Mouse (Mus musculus): Measurements from ENCODE around the gene Cpn2. TPM values are rescaled to one million over a fixed set of nuclear protein-coding genes. Genes with fewer than 3 reads are reported as not detected.

The Cpn2 gene
- 3.6 and 3.7 TPM in 2 replicates for polyA plus RNA-seq (2015; fragmentation: Nextera tagmentation; extraction: Ambion mirVana)

DNA sequence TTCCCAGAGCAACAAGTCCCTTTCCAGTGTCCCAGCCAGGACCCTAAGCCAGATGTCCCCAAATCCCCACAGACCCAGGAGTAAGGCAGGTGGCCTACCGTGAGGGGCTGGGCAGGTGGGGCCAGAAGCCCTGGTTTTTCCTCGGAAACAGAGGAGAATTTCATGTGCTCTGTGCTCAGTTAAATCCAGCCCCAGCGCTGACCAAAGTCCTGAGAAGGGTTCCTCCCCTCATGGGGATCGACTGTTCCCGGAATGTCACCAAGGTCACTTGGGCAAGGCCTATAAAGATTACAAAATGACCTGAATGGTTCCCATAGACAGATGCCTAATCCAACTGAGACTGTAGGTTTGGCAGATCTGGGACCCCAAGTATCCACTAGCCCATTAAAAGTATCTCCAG lies at the start of gene Cpn2:
Cpn2 (minus strand) TSS at position 141 of the 400 bp plus-strand sequence.
- Histone ChIP-seq H3K27me3 (no peaks in the 10 kb centered on the region), H3K9me3 (replicated peaks) (no peaks in the 10 kb centered on the region), H3K9ac (peak within 1 kb of the TSS; percentile 39; the same call in 1 of the 2 replicates), H3K4me3 (replicated peaks) (peak within 1 kb of the TSS; percentile 42), H3K36me3 (replicated peaks) (no peaks in the 10 kb centered on the region), H3K4me2 (peak within 1 kb of the TSS; percentile 52), H3K4me1 (replicated peaks) (0 out of 2 replicates have a peak, but pooled peaks cover 2% of the 10 kb centered on the region), H3K27ac (replicated peaks) (peak within 1 kb of the TSS; percentile 66)
- WGBS (ENCODE audit: insufficient replicate concordance) = 58% methylated on average over 5 of the region's 5 CpGs
- ATAC-seq (ENCODE audit: insufficient read depth) = peak; percentile 51; the same call in 1 of the 2 replicates

DNA sequence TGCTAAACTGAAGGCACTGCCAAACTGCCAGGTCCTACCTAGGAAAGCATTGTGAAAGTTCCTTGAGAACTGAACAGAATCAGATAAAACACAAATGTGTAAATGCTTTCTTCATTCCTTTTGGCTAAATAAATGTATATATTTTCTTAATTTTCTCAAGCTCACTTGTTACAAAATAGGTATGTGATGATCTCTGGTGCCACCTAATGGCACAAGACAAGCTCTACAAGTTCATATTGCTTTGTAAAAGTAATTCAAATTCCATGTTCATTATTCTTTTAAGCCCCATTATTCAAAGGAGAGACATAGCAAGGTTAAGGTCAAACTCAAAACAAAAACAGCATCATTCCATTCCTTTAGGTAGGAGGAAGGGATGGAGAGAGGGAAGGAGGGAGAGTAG lies 46.9 kb upstream of the Cpn2 start:
- Histone ChIP-seq H3K27ac (replicated peaks) (no peak overlapping the region), H3K9ac (no peak overlapping the region), H3K27me3 (peaks cover 18% of the 10 kb centered on the region), H3K4me2 (no peak overlapping the region), H3K36me3 (replicated peaks) (peaks cover 41% of the 10 kb centered on the region), H3K4me3 (replicated peaks) (no peak overlapping the region), H3K9me3 (replicated peaks) (no peaks in the 10 kb centered on the region), H3K4me1 (replicated peaks) (peaks cover 19% of the 10 kb centered on the region)
- no peak for ATAC-seq (ENCODE audit: insufficient read depth)

DNA sequence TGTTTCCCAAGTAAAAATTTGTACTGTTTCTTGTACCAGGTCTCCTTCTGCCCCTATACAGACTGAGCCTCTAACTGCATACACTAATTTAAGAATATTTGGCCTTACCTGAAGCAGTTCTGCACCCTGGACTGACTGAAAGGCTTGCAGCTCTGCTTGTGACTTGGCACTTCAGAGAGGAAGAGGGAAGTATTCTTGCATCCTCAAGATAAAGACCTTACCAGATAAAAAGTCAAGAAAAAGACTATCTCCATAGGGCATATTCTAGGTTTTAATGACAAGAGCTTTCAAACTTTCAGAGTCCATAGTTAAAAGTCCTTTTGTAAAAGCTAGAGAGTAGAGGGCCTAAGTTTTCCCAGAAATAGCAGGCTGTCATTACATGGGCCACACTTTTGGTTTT lies 43.3 kb upstream of the Cpn2 start, which contains the start of gene Gp5:
Gp5 (minus strand) TSS at position 133 of the 400 bp plus-strand sequence.
- peak; percentile 64 for ATAC-seq (ENCODE audit: insufficient read depth)

DNA sequence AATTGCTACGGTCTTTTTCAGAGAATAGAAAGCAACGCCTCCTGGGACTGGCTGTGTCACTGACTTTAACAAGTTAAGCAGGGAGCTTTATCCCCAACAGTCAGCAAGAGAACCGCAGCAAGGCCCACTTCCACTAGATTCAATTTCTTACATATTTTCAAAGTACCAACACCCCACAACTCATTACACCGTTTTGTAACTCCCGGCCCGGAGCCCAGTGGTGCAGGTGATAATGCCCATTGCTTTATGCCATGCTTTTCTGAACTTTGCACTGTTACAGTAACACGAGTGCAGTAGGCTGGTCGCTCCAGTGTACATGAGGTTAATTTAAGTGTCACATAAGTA lies 42.8 kb upstream of the Cpn2 start:
- 20% methylated on average over 8 of the region's 8 CpGs for WGBS (ENCODE audit: insufficient replicate concordance)
- H3K27ac ChIP-seq (replicated peaks) = no peak overlapping the region

More for the DNA sequence above, 43.3 kb upstream of the Cpn2 start, which contains the start of gene Gp5:
- peaks cover 48% of the 10 kb centered on the region for H3K27me3 ChIP-seq
- peaks cover 11% of the 10 kb centered on the region for H3K36me3 ChIP-seq (replicated peaks)
- no peak within 1 kb of the TSS for H3K27ac ChIP-seq (replicated peaks)
- peaks cover 31% of the 10 kb centered on the region for H3K4me1 ChIP-seq (replicated peaks)
- no peak within 1 kb of the TSS for H3K9ac ChIP-seq
- peak within 1 kb of the TSS; percentile 59 for H3K4me3 ChIP-seq (replicated peaks)
- peak within 1 kb of the TSS; percentile 92 for H3K4me2 ChIP-seq
- H3K9me3 ChIP-seq (replicated peaks) = no peaks in the 10 kb centered on the region

DNA sequence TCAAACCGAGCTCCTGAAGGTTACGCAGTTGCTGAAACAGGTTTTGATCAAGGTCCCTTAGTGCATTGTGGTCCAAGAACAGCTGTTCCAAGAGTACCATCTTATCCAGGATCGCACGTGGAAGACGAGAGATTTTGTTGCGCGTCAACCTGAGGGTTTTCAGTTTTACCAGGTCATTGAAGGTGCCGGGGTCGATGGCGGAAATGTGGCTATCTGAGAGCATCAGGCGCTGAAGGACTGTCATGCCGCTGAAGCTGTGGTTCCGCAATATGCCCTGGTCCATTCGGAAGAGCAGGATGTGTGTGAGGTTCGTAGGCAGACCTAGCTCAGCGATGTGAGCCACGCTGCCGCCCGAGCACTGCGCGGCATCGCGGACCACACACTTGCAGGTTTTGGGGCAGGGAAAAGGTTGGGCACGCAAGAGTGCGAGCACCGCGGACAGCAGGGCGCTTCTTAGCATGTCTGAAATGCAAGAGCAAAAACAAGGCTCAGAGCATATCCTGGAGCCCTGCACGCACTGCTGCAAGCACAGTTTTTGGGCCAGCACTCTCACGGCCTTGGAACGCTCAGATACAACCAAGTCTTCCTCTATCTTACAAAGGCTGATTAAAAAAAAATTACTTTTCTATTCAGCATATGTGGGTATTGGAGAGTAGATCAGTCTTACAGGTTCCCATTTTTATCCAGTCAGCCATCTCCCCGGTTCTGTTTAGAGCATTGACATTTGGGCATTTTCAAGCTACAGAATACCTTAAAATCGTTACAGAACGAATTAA lies 42.3 kb upstream of the Cpn2 start:
- Histone ChIP-seq H3K36me3 (replicated peaks) (peaks cover 3% of the 10 kb centered on the region; the same call in 1 of the 2 replicates), H3K27me3 (peaks cover 49% of the 10 kb centered on the region), H3K27ac (replicated peaks) (no peak overlapping the region), H3K4me3 (replicated peaks) (peak overlapping the region; percentile 59), H3K4me2 (peak overlapping the region; percentile 92), H3K9me3 (replicated peaks) (no peaks in the 10 kb centered on the region), H3K4me1 (replicated peaks) (peaks cover 31% of the 10 kb centered on the region), H3K9ac (peak overlapping the region; percentile 32; the same call in 1 of the 2 replicates)
- WGBS (ENCODE audit: insufficient replicate concordance) = 2% methylated on average over 34 of the region's 34 CpGs
- no peak for ATAC-seq (ENCODE audit: insufficient read depth)

More for the DNA sequence above, 42.8 kb upstream of the Cpn2 start:
- no peak overlapping the region for H3K9ac ChIP-seq
- H3K4me1 ChIP-seq (replicated peaks) = peaks cover 31% of the 10 kb centered on the region
- 0 out of 2 replicates have a peak overlapping the region, but pooled peaks have one; percentile 1 for H3K4me3 ChIP-seq (replicated peaks)
- H3K9me3 ChIP-seq (replicated peaks) = no peaks in the 10 kb centered on the region
- peaks cover 8% of the 10 kb centered on the region; the same call in 1 of the 2 replicates for H3K36me3 ChIP-seq (replicated peaks)
- peaks cover 48% of the 10 kb centered on the region for H3K27me3 ChIP-seq
- ATAC-seq (ENCODE audit: insufficient read depth) = no peak
- H3K4me2 ChIP-seq = peak overlapping the region; percentile 92

DNA sequence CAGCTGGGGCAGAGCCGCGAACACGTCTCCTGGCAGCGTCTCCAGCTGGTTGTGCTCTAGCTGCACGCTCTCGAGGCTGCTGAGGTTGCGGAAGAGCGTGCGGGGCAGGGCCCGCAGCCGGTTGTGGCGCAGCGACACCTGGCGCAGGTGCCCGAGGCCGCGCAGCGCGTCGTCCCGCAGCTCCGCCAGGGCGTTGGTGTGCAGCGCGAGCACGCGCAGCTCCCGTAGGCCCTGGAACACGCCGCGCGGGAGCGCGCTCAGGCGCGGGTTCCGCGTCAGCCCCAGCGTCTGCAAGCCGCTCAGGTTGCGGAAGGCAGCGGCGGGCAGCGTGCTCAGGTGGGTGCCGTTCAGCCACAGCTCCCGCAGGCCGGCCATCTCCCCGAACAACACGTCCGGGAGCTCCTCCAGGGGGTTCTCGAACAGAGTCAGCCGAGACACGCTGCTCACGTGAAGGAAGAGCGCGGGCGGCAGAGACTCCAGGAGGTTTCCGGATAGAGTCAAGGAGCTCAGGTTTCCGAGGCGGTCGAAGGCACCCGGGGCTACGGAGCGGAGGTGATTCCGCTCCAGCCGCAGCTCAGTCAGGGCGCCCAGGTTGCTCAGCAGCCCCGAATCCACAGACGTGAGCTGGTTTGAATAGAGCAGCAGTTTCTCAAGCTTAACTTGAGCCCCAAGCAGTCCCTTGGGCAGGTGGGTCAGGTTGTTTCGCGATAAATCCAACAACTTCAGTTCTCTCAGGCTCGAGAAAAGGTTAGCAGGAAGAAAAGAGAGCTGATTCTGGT lies 41.5 kb upstream of the Cpn2 start:
- Histone ChIP-seq H3K4me1 (replicated peaks) (peaks cover 31% of the 10 kb centered on the region), H3K36me3 (replicated peaks) (no peaks in the 10 kb centered on the region), H3K4me3 (replicated peaks) (peak overlapping the region; percentile 59), H3K9ac (peak overlapping the region; percentile 32; the same call in 1 of the 2 replicates), H3K27me3 (peaks cover 55% of the 10 kb centered on the region), H3K4me2 (peak overlapping the region; percentile 92), H3K9me3 (replicated peaks) (no peaks in the 10 kb centered on the region), H3K27ac (replicated peaks) (no peak overlapping the region)
- ATAC-seq (ENCODE audit: insufficient read depth) = peak; percentile 36; the same call in 1 of the 2 replicates
- under 1% methylated on average over 72 of the region's 72 CpGs for WGBS (ENCODE audit: insufficient replicate concordance)

DNA sequence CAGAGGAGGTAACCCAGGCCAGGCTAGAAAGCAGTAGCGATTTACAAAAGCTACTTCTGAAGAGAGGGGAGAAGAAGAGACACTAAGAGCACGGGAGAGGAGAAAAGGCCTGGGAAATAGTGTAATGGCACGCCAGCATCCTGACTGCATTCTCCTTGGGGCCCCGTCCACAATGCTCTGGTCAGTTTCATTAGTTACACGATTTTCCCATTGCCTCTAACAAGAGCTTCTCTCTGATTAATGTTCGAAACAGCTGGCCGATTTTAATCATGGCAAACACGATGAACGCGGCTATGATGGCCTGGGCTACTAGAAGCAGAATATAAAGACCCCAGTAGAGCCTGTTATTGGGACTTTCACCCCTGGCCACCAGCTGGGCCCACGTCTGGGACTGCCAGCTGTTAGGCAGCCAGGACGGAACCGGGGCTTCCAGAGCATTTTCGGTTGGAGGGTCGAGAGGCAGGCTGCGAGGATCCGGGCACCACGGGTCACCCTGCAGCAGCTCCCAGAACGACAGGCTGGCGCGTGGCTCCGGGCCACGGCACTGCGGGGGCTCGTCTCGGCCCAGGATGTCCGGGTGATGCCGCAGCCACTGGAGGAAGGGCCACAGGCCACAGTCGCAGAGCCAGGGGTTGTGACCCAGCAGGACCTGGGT lies 40.8 kb upstream of the Cpn2 start:
- H3K27me3 ChIP-seq = peaks cover 55% of the 10 kb centered on the region
- peak overlapping the region; percentile 59 for H3K4me3 ChIP-seq (replicated peaks)
- ATAC-seq (ENCODE audit: insufficient read depth) = no peak; the same call in 1 of the 2 replicates
- H3K9ac ChIP-seq = peak overlapping the region; percentile 32; the same call in 1 of the 2 replicates
- WGBS (ENCODE audit: insufficient replicate concordance) = 22% methylated on average over 29 of the region's 29 CpGs
- H3K4me2 ChIP-seq = peak overlapping the region; percentile 92
- no peaks in the 10 kb centered on the region for H3K9me3 ChIP-seq (replicated peaks)
- H3K36me3 ChIP-seq (replicated peaks) = no peaks in the 10 kb centered on the region
- peaks cover 31% of the 10 kb centered on the region for H3K4me1 ChIP-seq (replicated peaks)
- H3K27ac ChIP-seq (replicated peaks) = no peak overlapping the region

DNA sequence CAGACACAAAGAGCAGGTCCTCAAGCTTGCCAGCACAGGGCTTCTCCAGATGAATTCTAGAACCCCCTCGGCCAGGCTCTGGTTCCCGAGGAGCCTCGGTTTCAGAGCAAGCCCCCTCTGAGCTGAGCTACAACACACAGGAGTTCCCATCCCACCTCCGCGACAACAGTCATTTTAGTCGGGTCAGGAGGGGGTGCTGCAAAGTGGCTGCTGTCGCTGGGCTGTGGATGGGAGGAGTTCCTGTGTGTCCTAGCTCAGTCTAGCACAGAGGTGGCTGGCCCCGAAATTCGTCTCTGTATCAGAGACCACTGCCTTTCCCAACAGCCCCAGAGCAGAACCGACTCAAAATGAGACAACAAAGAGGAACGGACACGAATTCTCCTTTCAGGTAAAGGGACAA lies 40.0 kb upstream of the Cpn2 start:
- peaks cover 31% of the 10 kb centered on the region for H3K4me1 ChIP-seq (replicated peaks)
- H3K9ac ChIP-seq = no peak overlapping the region
- WGBS (ENCODE audit: insufficient replicate concordance) = 49% methylated on average over 12 of the region's 12 CpGs
- no peaks in the 10 kb centered on the region for H3K9me3 ChIP-seq (replicated peaks)
- peaks cover 55% of the 10 kb centered on the region for H3K27me3 ChIP-seq
- H3K4me3 ChIP-seq (replicated peaks) = no peak overlapping the region
- H3K4me2 ChIP-seq = no peak overlapping the region
- no peaks in the 10 kb centered on the region for H3K36me3 ChIP-seq (replicated peaks)
- ATAC-seq (ENCODE audit: insufficient read depth) = no peak
- H3K27ac ChIP-seq (replicated peaks) = no peak overlapping the region

DNA sequence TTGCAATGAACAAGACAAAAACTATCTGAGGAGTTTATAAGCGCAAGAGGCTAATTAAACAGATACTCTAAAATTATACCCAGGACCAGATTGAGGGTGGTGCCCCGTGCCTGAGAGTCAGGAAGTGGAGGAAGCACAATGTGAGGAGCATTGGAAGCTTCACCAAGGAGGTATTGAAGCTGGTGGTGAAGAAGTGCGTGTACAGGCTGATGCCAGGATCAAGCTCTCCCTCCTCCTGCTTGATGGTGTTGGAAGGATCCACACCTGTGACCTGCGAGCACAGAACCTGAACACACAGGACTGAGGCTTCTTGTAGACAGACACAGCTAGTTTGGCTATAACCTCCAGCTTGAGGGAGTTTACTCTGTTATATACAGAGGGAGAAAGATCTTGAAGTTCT lies 38.8 kb upstream of the Cpn2 start:
- Histone ChIP-seq H3K4me3 (replicated peaks) (no peak overlapping the region), H3K27me3 (peaks cover 61% of the 10 kb centered on the region), H3K27ac (replicated peaks) (no peak overlapping the region), H3K4me1 (replicated peaks) (peaks cover 29% of the 10 kb centered on the region), H3K36me3 (replicated peaks) (no peaks in the 10 kb centered on the region), H3K9me3 (replicated peaks) (no peaks in the 10 kb centered on the region), H3K4me2 (no peak overlapping the region), H3K9ac (no peak overlapping the region)
- ATAC-seq (ENCODE audit: insufficient read depth) = no peak
- WGBS (ENCODE audit: insufficient replicate concordance) = 66% methylated on average over 4 of the region's 4 CpGs

DNA sequence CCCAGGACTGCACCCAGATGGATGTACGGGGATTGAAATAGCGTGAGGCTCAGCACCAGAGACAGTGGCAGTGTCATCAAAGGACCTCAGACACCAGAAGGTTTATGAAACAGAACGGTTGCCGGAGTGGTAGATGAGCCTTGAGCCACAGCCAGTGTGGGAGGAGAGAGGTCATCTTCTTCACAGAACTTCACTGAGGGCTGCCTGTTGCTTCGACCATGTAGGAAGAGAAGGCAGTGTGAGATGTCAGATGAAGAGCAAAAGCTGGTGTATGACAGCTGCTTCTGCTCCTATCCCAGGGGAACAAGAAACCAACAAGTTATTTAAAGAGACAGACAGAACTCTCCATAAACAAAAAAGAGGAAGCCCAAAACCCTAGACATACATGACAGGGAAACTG lies 36.9 kb upstream of the Cpn2 start:
- no peak for ATAC-seq (ENCODE audit: insufficient read depth)
- peaks cover 12% of the 10 kb centered on the region for H3K4me1 ChIP-seq (replicated peaks)
- no peaks in the 10 kb centered on the region for H3K9me3 ChIP-seq (replicated peaks)
- H3K27me3 ChIP-seq = peaks cover 46% of the 10 kb centered on the region
- H3K4me2 ChIP-seq = no peak overlapping the region
- H3K27ac ChIP-seq (replicated peaks) = no peak overlapping the region
- 50% methylated on average over 5 of the region's 5 CpGs for WGBS (ENCODE audit: insufficient replicate concordance)
- no peaks in the 10 kb centered on the region for H3K36me3 ChIP-seq (replicated peaks)
- no peak overlapping the region for H3K4me3 ChIP-seq (replicated peaks)
- no peak overlapping the region for H3K9ac ChIP-seq

DNA sequence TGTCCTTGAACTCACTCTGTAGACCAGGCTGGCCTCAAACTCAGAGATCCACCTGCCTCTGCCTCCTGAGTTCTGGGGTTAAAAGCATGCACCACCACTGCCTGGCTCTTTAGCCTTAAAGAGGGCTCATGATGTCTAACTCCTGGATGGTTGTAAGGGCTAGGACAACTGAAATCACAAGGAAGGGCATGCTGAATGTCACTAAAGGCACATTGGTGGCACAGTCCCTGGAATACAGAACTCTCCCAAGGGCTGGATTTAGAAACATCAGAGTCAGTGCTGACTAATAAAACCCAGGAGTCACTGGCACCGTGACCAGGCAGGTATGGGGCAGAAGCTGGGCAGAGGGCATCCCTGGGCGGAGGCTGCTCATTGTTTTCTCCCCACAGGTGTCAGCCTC lies 36.1 kb upstream of the Cpn2 start:
- Histone ChIP-seq H3K4me1 (replicated peaks) (peaks cover 4% of the 10 kb centered on the region), H3K27ac (replicated peaks) (no peak overlapping the region), H3K9ac (no peak overlapping the region), H3K4me2 (no peak overlapping the region), H3K27me3 (peaks cover 38% of the 10 kb centered on the region), H3K36me3 (replicated peaks) (no peaks in the 10 kb centered on the region), H3K4me3 (replicated peaks) (no peak overlapping the region), H3K9me3 (replicated peaks) (no peaks in the 10 kb centered on the region)
- WGBS (ENCODE audit: insufficient replicate concordance) = 67% methylated on average over 2 of the region's 2 CpGs
- ATAC-seq (ENCODE audit: insufficient read depth) = no peak
